Mouse (Mus musculus) stomach, embryonic 15.5 days (tissue): ENCODE results near the gene Cd164l2. TPM values are rescaled to one million over a fixed set of nuclear protein-coding genes. Genes with fewer than 3 reads are reported as not detected.

ENCODE experiments used
- microRNA-seq: library from miRNA; unstranded; fragments of <30 nt; microRNA quantifications from one replicate; pipeline ENCODE4, GENCODE M21; 2016
- polyA plus RNA-seq: library from polyadenylated mRNA; unstranded; fragments of >200 nt; fragmentation: Nextera tagmentation; extraction: Ambion mirVana; gene quantifications from 2 replicates; pipeline ENCODE4 v1.2.1, GENCODE M21; 2015

Gene Cd164l2
- polyA plus RNA-seq, 1 experiment from 2014 or later, result 7.8 TPM

Small RNAs within 50 kb of the gene (microRNA-seq; reads per million reads assigned to microRNA genes)
- gene Mir7017, result 0.97 reads per million

Other genes with a start within 250 kb of the Cd164l2 start
- 1.6 TPM in 2 replicates for gene Fgr, start 238.0 kb upstream of the Cd164l2 start, polyA plus RNA-seq
- gene Ahdc1, start 200.9 kb upstream of the Cd164l2 start, polyA plus RNA-seq, result 8.2 and 9.3 TPM in 2 replicates
- gene Wasf2, start 81.6 kb upstream of the Cd164l2 start, polyA plus RNA-seq, result 109 TPM in 2 replicates
- 0.13 and 0.23 TPM in 2 replicates for gene Gpr3, start 405 bp downstream of the Cd164l2 start, polyA plus RNA-seq
- 5.0 and 8.6 TPM in 2 replicates for gene Map3k6, start 28.7 kb downstream of the Cd164l2 start, polyA plus RNA-seq
- gene Sytl1, start 51.0 kb downstream of the Cd164l2 start, polyA plus RNA-seq, result 17.0 and 29.0 TPM in 2 replicates
- gene Tmem222, start 65.7 kb downstream of the Cd164l2 start, polyA plus RNA-seq, result 73.6 and 74.2 TPM in 2 replicates
- 18.6 and 24.2 TPM in 2 replicates for gene Wdtc1, start 141.3 kb downstream of the Cd164l2 start, polyA plus RNA-seq
- gene Slc9a1, start 157.6 kb downstream of the Cd164l2 start, polyA plus RNA-seq, result 8.8 and 9.3 TPM in 2 replicates